Mouse (Mus musculus) ES-Bruce4 (cell line): Measurements from ENCODE around the gene Sost.

ENCODE experiments used
- CTCF ChIP-seq: IDR thresholded peaks from one replicate; pipeline ENCODE4 v1.8.1; 2011; ENCODE audit warnings: low read depth, low read length
- POLR2A ChIP-seq: IDR thresholded peaks from one replicate; pipeline ENCODE4 v1.8.1; 2011; ENCODE audit warnings: low read length; ENCODE audit not compliant: insufficient read depth

GRCm38 (mm10) chr11:101973496-101973895 lies 6.7 kb upstream of the Sost start:
- TF ChIP-seq CTCF (no peak), POLR2A (no peak)
